Mouse (Mus musculus) heart, embryonic 14.5 days (tissue): ENCODE data around the gene Ap1g1. TPM values are rescaled to one million over a fixed set of nuclear protein-coding genes. Genes with fewer than 3 reads are reported as not detected.

Experiments used
- ATAC-seq: fragments of 200-750 bp; cut with Nextera tagmentation; 2 replicates; pipeline ENCODE4 v1.8.0; 2017; ENCODE audit warnings: low read depth, moderate TSS enrichment; ENCODE audit not compliant: insufficient number of reproducible peaks, insufficient read depth, low FRiP score
- H3K27ac ChIP-seq, 2 experiments: fragments of 200-500 bp in 1 of 2; fragments of 300-500 bp in 1 of 2; sonication (generic) in 1 of 2; replicated peaks in 1 of 2; 2 replicates each; pipeline ENCODE4 v1.5.1; 2012 to 2014; ENCODE audit warnings: low read depth in 2 of 2, low read length in 2 of 2, control low read depth in 1 of 2, mild to moderate bottlenecking in 1 of 2, mixed read lengths in 1 of 2; ENCODE audit not compliant: control insufficient read depth in 1 of 2, insufficient read depth in 1 of 2
- H3K27me3 ChIP-seq: fragments of 300-500 bp; sonication (generic); 2 replicates; pipeline ENCODE4 v1.6.1; 2014; ENCODE audit warnings: mild to moderate bottlenecking, low read length, control low read depth; ENCODE audit not compliant: control insufficient read depth, insufficient read depth
- H3K36me3 ChIP-seq: fragments of 300-500 bp; sonication (generic); 2 replicates; pipeline ENCODE4 v1.6.1; 2014; ENCODE audit warnings: mild to moderate bottlenecking, control low read depth, low read length, mixed read lengths; ENCODE audit not compliant: control insufficient read depth, insufficient read depth
- H3K4me1 ChIP-seq, 2 experiments: fragments of 200-500 bp in 1 of 2; fragments of 300-500 bp in 1 of 2; sonication (generic) in 1 of 2; 2 replicates each; pipeline ENCODE4 v1.6.1; 2012 to 2014; ENCODE audit warnings: low read length in 2 of 2, control low read depth in 1 of 2, mixed read lengths in 1 of 2; ENCODE audit not compliant: control insufficient read depth in 2 of 2, insufficient read depth in 2 of 2
- H3K4me2 ChIP-seq: fragments of 300-500 bp; sonication (generic); 2 replicates; pipeline ENCODE4 v1.6.1; 2014; ENCODE audit warnings: mild to moderate bottlenecking, low read length
- H3K4me3 ChIP-seq, 2 experiments: fragments of 200-500 bp in 1 of 2; fragments of 300-500 bp in 1 of 2; sonication (generic) in 1 of 2; 2 replicates each; pipeline ENCODE4 v1.5.1; 2012 to 2014; ENCODE audit warnings: low read length in 2 of 2, mild to moderate bottlenecking in 2 of 2, control low read depth in 1 of 2, low read depth in 1 of 2, moderate library complexity in 1 of 2; ENCODE audit not compliant: control insufficient read depth in 1 of 2, insufficient read depth in 1 of 2
- H3K9ac ChIP-seq: fragments of 300-500 bp; sonication (generic); 2 replicates; pipeline ENCODE4 v1.6.1; 2014; ENCODE audit warnings: mild to moderate bottlenecking, low read length
- H3K9me3 ChIP-seq: fragments of 300-500 bp; sonication (generic); 2 replicates; pipeline ENCODE4 v1.6.1; 2016; ENCODE audit warnings: low read length, control low read depth; ENCODE audit not compliant: control insufficient read depth
- WGBS: fragments of 180-500 bp; shearing (Covaris S2); extraction: QIAGEN DNeasy Blood & Tissue Kit; methylation state at CpG from one replicate; pipeline ENCODE4 v1.1.7; 2014; 5-methylcytosine and 5-hydroxymethylcytosine counted together
- polyA plus RNA-seq: library from polyadenylated mRNA; unstranded; fragments of >200 nt; fragmentation: Nextera tagmentation; extraction: Ambion mirVana; gene quantifications from 2 replicates; pipeline ENCODE4 v1.2.1, GENCODE M21; 2014

The Ap1g1 gene
- polyA plus RNA-seq, 1 experiment from 2014 or later, result 25.2 TPM

DNA sequence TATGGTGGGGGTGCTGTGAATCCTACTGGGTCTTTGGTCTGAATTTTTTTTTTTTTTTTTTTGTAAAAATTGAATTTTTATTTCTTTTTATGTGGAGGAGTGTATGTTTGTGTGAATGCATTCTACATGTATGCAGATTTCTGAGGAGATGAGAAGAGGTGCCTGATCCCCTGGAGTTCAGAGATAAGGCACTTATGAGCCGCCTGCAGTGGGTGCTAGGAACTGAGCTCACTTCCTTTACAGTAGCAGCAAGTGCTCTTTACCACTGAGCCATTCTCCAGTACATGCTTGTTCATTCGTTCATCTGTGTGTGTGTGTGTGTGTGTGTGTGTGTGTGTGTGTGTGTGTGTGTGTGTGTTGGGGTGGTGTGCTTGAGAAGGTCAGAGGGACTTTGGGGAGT is 12.6 kb downstream of the Ap1g1 start:
- Histone ChIP-seq H3K9me3 (no peaks in the 10 kb centered on the region), H3K27ac (no peak overlapping the region), H3K36me3 (no peaks in the 10 kb centered on the region), H3K4me2 (no peak overlapping the region), H3K9ac (no peak overlapping the region), H3K4me1 (peaks cover 4 to 11% of the 10 kb centered on the region in 2 experiments), H3K4me3 (no peak overlapping the region), H3K27me3 (no peaks in the 10 kb centered on the region)
- ATAC-seq, result no peak
- 88% methylated on average over 2 of the region's 2 CpGs for WGBS

DNA sequence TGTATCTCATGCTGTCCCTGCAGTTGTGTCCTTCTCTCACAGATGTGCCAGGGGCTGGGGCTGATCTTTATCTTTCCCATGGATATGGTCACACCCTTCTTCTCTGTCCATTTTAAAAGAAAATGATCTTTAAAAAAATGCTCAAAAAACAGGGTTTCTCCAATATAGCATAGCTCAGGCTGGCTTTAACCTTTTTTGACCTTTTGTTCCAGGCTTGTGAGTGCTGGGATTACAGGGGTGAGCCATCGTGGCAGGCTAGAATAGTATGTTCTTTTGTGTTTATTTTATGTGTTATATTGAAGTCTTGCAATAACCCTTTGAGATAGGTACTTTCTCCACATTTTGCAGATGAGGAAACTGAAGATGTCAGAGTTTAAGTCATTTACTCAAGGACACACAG is 16.8 kb downstream of the Ap1g1 start:
- H3K36me3 ChIP-seq, result no peaks in the 10 kb centered on the region
- no peak for ATAC-seq
- no peak overlapping the region for H3K9ac ChIP-seq
- no peak overlapping the region for H3K4me3 ChIP-seq
- no peaks in the 10 kb centered on the region for H3K9me3 ChIP-seq
- peaks cover 6 to 22% of the 10 kb centered on the region in 2 experiments for H3K4me1 ChIP-seq
- H3K27ac ChIP-seq, result no peak overlapping the region
- no peak overlapping the region for H3K4me2 ChIP-seq
- no peaks in the 10 kb centered on the region for H3K27me3 ChIP-seq
- 41% methylated on average over 1 of the region's 1 CpGs for WGBS

DNA sequence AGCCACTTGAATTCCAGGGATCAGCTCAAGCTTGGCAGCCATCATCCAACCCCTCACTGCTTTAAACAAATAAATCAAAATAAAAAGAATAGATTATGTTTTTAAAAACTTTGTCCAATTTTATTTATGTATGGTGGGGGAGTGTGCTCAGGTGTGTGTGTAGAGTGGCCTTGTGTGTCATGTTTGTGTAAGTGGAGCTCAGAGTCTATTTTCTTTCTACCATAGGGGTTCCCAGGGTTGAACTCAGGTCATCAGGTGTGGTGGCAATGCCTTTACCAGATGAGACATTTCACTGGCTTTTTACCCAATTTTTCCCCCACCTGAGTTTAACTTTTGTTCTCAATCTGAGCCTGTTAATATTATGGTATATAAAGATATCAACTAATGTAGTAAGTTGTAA is 20.4 kb downstream of the Ap1g1 start:
- Histone ChIP-seq H3K9me3 (no peaks in the 10 kb centered on the region), H3K36me3 (peaks cover 6% of the 10 kb centered on the region; the same call in 1 of the 2 replicates), H3K4me1 (peaks cover 2 to 11% of the 10 kb centered on the region in 2 experiments; a peak in 3 of 4 replicates), H3K9ac (no peak overlapping the region), H3K4me2 (no peak overlapping the region), H3K27me3 (no peaks in the 10 kb centered on the region), H3K4me3 (no peak overlapping the region), H3K27ac (no peak overlapping the region)
- no peak for ATAC-seq

DNA sequence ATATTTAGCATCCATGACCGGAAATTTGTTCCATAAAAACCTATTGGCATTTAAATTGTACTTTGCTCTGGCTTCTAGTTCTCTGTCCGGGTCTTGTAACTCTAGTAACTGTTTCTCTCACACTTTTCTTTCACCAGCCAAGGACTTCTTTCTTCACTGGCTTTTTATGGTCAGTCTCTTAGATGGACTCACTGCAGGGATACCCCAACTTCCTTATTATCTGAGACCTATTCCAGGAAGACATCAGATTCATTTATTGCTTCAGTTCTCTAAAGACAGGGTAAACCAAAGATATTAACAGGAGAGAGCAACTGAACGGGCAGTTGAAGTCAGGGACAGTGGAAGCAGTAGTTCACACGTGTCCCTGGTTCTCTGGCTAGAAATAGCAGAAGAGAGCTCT is 20.9 kb downstream of the Ap1g1 start:
- Histone ChIP-seq H3K4me1 (peaks cover 2 to 11% of the 10 kb centered on the region in 2 experiments; a peak in 3 of 4 replicates), H3K9me3 (no peaks in the 10 kb centered on the region), H3K36me3 (peaks cover 9% of the 10 kb centered on the region), H3K4me2 (no peak overlapping the region), H3K9ac (no peak overlapping the region), H3K27me3 (no peaks in the 10 kb centered on the region), H3K27ac (no peak overlapping the region), H3K4me3 (no peak overlapping the region)
- ATAC-seq, result no peak
- 44% methylated on average over 4 of the region's 4 CpGs for WGBS

DNA sequence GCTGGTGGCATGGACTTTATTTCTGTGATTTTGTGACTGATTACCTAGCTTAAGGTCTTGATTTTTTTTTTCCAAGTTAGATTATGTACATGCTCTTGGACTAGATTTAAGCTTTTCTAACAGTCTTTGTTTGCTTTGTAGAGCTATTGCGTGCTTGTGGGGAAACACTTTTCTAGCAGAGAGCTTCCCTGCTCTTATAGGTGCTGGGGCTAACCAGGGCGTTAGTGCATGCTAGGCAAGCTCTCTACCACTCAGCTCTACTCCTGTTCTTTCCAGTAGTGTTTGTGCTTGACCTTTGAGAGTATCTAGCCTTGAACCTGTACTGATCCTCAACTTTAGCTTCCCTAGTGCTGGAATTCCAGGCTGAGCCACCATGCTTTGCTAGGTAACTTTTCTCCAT is 22.0 kb downstream of the Ap1g1 start:
- H3K9me3 ChIP-seq, result no peaks in the 10 kb centered on the region
- H3K4me3 ChIP-seq, result no peak overlapping the region
- peaks cover 2 to 11% of the 10 kb centered on the region in 2 experiments; a peak in 3 of 4 replicates for H3K4me1 ChIP-seq
- H3K4me2 ChIP-seq, result no peak overlapping the region
- H3K27me3 ChIP-seq, result no peaks in the 10 kb centered on the region
- no peak overlapping the region for H3K27ac ChIP-seq
- 84% methylated on average over 2 of the region's 2 CpGs for WGBS
- peaks cover 11% of the 10 kb centered on the region for H3K36me3 ChIP-seq
- ATAC-seq, result no peak
- H3K9ac ChIP-seq, result no peak overlapping the region

DNA sequence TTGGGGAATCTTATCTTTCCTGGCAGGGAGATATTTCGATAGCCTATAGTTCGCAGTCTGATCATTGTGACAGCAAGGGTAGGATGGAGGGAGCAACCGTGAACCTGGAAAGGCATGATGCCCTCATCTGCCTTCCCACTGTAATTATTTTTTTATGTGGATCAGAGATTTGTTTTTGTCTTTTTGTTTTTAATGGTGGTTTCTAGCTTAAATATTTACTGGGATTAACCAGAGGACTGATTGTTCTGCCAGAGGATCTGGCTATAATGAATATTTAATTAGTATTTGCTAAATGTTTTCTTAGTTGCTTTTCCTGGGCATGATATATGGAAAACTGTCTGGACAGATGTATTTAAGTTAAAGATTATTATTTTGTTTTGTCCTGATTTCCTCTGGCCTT is 24.9 kb downstream of the Ap1g1 start:
- peaks cover 11% of the 10 kb centered on the region for H3K36me3 ChIP-seq
- H3K4me1 ChIP-seq, result peaks cover 2 to 11% of the 10 kb centered on the region in 2 experiments; a peak in 3 of 4 replicates
- H3K27me3 ChIP-seq, result no peaks in the 10 kb centered on the region
- H3K27ac ChIP-seq, result no peak overlapping the region
- H3K9me3 ChIP-seq, result no peaks in the 10 kb centered on the region
- no peak overlapping the region for H3K9ac ChIP-seq
- H3K4me3 ChIP-seq, result no peak overlapping the region
- no peak for ATAC-seq
- no peak overlapping the region for H3K4me2 ChIP-seq
- 85% methylated on average over 3 of the region's 3 CpGs for WGBS

DNA sequence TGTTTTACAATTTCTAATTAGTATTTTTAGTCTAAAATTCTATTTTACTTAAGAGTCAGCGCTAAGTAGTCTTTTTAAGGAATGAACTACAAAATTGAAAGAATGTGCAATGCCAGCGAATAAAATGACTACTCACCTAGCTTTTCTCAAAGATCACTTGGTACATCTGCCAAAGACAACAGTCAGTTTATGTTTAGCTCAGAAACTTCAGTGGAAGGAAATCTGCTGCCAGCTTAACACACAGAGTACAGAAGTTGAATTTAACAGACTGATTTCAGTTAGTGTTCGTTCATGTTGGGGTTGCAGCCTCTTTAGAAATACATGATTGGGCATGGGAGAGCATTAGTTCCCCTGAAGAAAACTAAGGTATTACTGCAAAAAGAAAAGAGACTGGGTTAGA is 25.4 kb downstream of the Ap1g1 start:
- Histone ChIP-seq H3K9me3 (no peaks in the 10 kb centered on the region), H3K4me2 (no peak overlapping the region), H3K36me3 (peaks cover 11% of the 10 kb centered on the region), H3K27ac (no peak overlapping the region), H3K27me3 (no peaks in the 10 kb centered on the region), H3K4me1 (peaks cover 2 to 11% of the 10 kb centered on the region in 2 experiments; a peak in 3 of 4 replicates), H3K4me3 (no peak overlapping the region), H3K9ac (no peak overlapping the region)
- 86% methylated on average over 3 of the region's 3 CpGs for WGBS
- no peak for ATAC-seq

DNA sequence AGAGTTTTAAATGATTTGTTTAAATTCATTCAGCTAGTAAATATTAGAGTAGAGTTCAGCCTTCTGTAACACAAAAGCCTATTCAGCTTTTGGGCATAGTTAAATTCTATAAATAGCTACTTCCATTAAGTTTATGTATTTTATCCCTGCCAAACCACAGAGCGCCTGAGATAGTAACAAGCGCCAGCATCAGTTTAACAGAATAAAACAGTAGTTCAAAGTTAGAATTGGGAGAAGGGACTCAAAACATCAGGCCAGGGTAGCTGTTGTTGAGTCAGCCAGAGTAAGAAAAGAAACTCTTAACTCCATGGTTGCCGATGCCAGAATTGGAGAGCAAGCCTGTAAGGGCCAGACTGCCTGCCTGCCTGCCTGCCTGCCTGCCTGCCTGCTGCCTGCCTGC is 28.2 kb downstream of the Ap1g1 start:
- Histone ChIP-seq H3K4me1 (peaks cover 3 to 10% of the 10 kb centered on the region in 2 experiments; a peak in 3 of 4 replicates), H3K27me3 (no peaks in the 10 kb centered on the region), H3K9me3 (no peaks in the 10 kb centered on the region), H3K4me3 (no peak overlapping the region), H3K27ac (no peak overlapping the region), H3K9ac (no peak overlapping the region), H3K36me3 (peaks cover 11% of the 10 kb centered on the region), H3K4me2 (no peak overlapping the region)
- ATAC-seq, result no peak
- 49% methylated on average over 3 of the region's 3 CpGs for WGBS
